Mouse (Mus musculus) megakaryocyte-erythroid progenitor cell, adult 5 weeks (primary cell): ENCODE results near the gene Vmn1r86. TPM values are rescaled to one million over a fixed set of nuclear protein-coding genes. Genes with fewer than 3 reads are reported as not detected.

Source experiments
- polyA plus RNA-seq: library from polyadenylated mRNA; stranded (reverse); fragments of >175 nt; gene quantifications from 2 replicates; pipeline ENCODE4 v1.2.3, GENCODE M21; 2012

Vmn1r86 gene
- polyA plus RNA-seq, result not detected in 2 replicates

GRCm38 (mm10) chr7:13119817-13120216, at the start of gene Vmn1r86:
Vmn1r86 (minus strand) TSS chr7:13119917.

GRCm38 (mm10) chr7:13159268-13159667, 39.6 kb upstream of the Vmn1r86 start, which contains the start of gene Vmn1r88:
Vmn1r88 (plus strand) TSS chr7:13159568.

GRCm38 (mm10) chr7:13140057-13140456, 20.3 kb upstream of the Vmn1r86 start, which contains the start of gene Vmn1r87:
Vmn1r87 (minus strand) TSS chr7:13140157.

GRCm38 (mm10) chr7:13095073-13095472, 24.6 kb downstream of the Vmn1r86 start, which contains the start of gene Vmn1r85:
Vmn1r85 (minus strand) TSS chr7:13095173.

GRCm38 (mm10) chr7:13054287-13055010, 65.3 kb downstream of the Vmn1r86 start, which contains the start of gene Mzf1:
Mzf1 (minus strand) TSS chr7:13054764.

Other genes starting within 250 kb of the Vmn1r86 start
- 0.24 and 0.38 TPM in 2 replicates for gene Zfp128, start 238.7 kb downstream of the Vmn1r86 start, polyA plus RNA-seq
- gene Zscan22, start 222.1 kb downstream of the Vmn1r86 start, polyA plus RNA-seq, result 2.4 and 3.0 TPM in 2 replicates
- 3,057 and 3,219 TPM in 2 replicates for gene Rps5, start 197.6 kb downstream of the Vmn1r86 start, polyA plus RNA-seq
- gene Rnf225, start 192.5 kb downstream of the Vmn1r86 start, polyA plus RNA-seq, result 2.0 and 2.5 TPM in 2 replicates
- gene Zfp324, start 154.1 kb downstream of the Vmn1r86 start, polyA plus RNA-seq, result 3.0 and 3.8 TPM in 2 replicates
- 4.6 and 4.9 TPM in 2 replicates for gene Zfp446, start 142.1 kb downstream of the Vmn1r86 start, polyA plus RNA-seq
- gene Slc27a5, start 121.7 kb downstream of the Vmn1r86 start, polyA plus RNA-seq, result not detected in 2 replicates
- 371 and 417 TPM in 2 replicates for gene Trim28, start 120.8 kb downstream of the Vmn1r86 start, polyA plus RNA-seq
- gene Zbtb45, start 109.9 kb downstream of the Vmn1r86 start, polyA plus RNA-seq, result 75.2 and 96.9 TPM in 2 replicates
- 222 and 231 TPM in 2 replicates for gene Chmp2a, start 85.1 kb downstream of the Vmn1r86 start, polyA plus RNA-seq
- 259 and 281 TPM in 2 replicates for gene Ube2m, start 81.6 kb downstream of the Vmn1r86 start, polyA plus RNA-seq
- gene Mzf1, start 65.2 kb downstream of the Vmn1r86 start, polyA plus RNA-seq, result 1.3 and 1.6 TPM in 2 replicates
- 0.01 TPM in 1 of 2 replicates, not detected in the other for gene Vmn1r85, start 24.7 kb downstream of the Vmn1r86 start, polyA plus RNA-seq
- 0.02 TPM in 1 of 2 replicates, not detected in the other for gene Vmn1r87, start 20.2 kb upstream of the Vmn1r86 start, polyA plus RNA-seq
- 0.01 TPM in 2 replicates for gene Vmn1r88, start 39.7 kb upstream of the Vmn1r86 start, polyA plus RNA-seq
- gene Vmn1r89, start 93.1 kb upstream of the Vmn1r86 start, polyA plus RNA-seq, result not detected in 2 replicates
- 63.9 and 82.8 TPM in 2 replicates for gene Lig1, start 157.4 kb upstream of the Vmn1r86 start, polyA plus RNA-seq
- gene Zswim9, start 158.8 kb upstream of the Vmn1r86 start, polyA plus RNA-seq, result 1.2 and 1.8 TPM in 2 replicates
- gene Pla2g4c, start 204.7 kb upstream of the Vmn1r86 start, polyA plus RNA-seq, result 0.06 and 0.13 TPM in 2 replicates